Mouse (Mus musculus) midbrain, embryonic 11.5 days (tissue): Measurements from ENCODE around the gene Gpr55. TPM values are rescaled to one million over a fixed set of nuclear protein-coding genes. Genes with fewer than 3 reads are reported as not detected.

Experiments
- ATAC-seq: fragments of 200-750 bp; cut with Nextera tagmentation; 2 replicates; pipeline ENCODE4 v1.8.0; 2017; ENCODE audit warnings: moderate TSS enrichment, moderate library complexity; ENCODE audit not compliant: low FRiP score
- DNase-seq: peaks from one replicate; pipeline ENCODE4 v3.0.0; 2015; ENCODE audit warnings: low spot score; ENCODE audit errors: missing footprints
- H3K27ac ChIP-seq: fragments of 300-500 bp; sonication (generic); 2 replicates; pipeline ENCODE4 v1.5.1; 2014; ENCODE audit warnings: low read depth, low read length
- H3K27me3 ChIP-seq: fragments of 300-500 bp; sonication (generic); 2 replicates; pipeline ENCODE4 v1.6.1; 2014; ENCODE audit warnings: mild to moderate bottlenecking, low read length, moderate library complexity, mixed read lengths; ENCODE audit not compliant: control insufficient read depth, insufficient read depth
- H3K36me3 ChIP-seq: fragments of 300-500 bp; sonication (generic); 2 replicates; pipeline ENCODE4 v1.6.1; 2014; ENCODE audit warnings: mild to moderate bottlenecking, low read length, moderate library complexity, mixed read lengths; ENCODE audit not compliant: control insufficient read depth, insufficient read depth
- H3K4me1 ChIP-seq: fragments of 300-500 bp; sonication (generic); 2 replicates; pipeline ENCODE4 v1.6.1; 2014; ENCODE audit warnings: low read length; ENCODE audit not compliant: control insufficient read depth, insufficient read depth
- H3K4me2 ChIP-seq: fragments of 300-500 bp; sonication (generic); 2 replicates; pipeline ENCODE4 v1.6.1; 2014; ENCODE audit warnings: mild to moderate bottlenecking, moderate library complexity
- H3K4me3 ChIP-seq: fragments of 300-500 bp; sonication (generic); 2 replicates; pipeline ENCODE4 v1.5.1; 2014; ENCODE audit warnings: low read depth, low read length
- H3K9ac ChIP-seq: fragments of 300-500 bp; sonication (generic); 2 replicates; pipeline ENCODE4 v1.6.1; 2014; ENCODE audit warnings: low read length
- H3K9me3 ChIP-seq: fragments of 300-500 bp; sonication (generic); 2 replicates; pipeline ENCODE4 v1.6.1; 2016; ENCODE audit warnings: low read length; ENCODE audit not compliant: control insufficient read depth
- WGBS: fragments of 180-500 bp; shearing (Covaris S2); extraction: QIAGEN DNeasy Blood & Tissue Kit; methylation state at CpG from one replicate; pipeline ENCODE4 v1.1.7; 2014; 5-methylcytosine and 5-hydroxymethylcytosine counted together
- polyA plus RNA-seq: library from polyadenylated mRNA; unstranded; fragments of >200 nt; fragmentation: Nextera tagmentation; extraction: Ambion mirVana; gene quantifications from 2 replicates; pipeline ENCODE4 v1.2.1, GENCODE M21; 2014

Gpr55 gene
- polyA plus RNA-seq: not detected in 2 replicates

DNA sequence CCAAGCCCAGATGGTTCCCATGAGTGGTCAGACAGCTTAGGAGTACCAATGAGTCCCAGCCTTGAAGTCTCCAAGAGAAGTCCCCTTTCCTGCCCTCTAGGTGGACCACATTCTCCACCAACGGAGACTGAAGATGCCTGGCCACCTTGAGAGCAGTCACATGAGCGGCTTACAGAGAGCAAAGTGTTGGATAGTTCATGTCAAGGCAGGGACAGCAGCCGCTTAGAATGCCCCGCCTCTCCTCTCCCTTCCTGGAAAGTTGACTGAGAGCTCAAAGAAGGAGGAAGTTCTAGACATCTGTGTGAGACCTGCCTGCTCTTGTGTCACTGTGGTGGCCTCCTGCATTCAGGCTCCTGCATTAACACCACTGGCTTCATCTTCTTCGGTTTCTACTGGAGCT, at the start of gene Gpr55:
Gene Gpr55, minus strand, starts transcription at position 135 of the 400 bp plus-strand sequence.
- no peaks in the 10 kb centered on the region for H3K9me3 ChIP-seq
- no peak within 1 kb of the TSS for H3K9ac ChIP-seq
- no peak within 1 kb of the TSS for H3K4me2 ChIP-seq
- H3K27me3 ChIP-seq: no peaks in the 10 kb centered on the region
- H3K4me3 ChIP-seq: no peak within 1 kb of the TSS
- ATAC-seq (no peak), DNase-seq (no peak)
- no peaks in the 10 kb centered on the region for H3K4me1 ChIP-seq
- no peak within 1 kb of the TSS for H3K27ac ChIP-seq
- WGBS: 81% methylated on average over 5 of the region's 5 CpGs
- H3K36me3 ChIP-seq: no peaks in the 10 kb centered on the region

DNA sequence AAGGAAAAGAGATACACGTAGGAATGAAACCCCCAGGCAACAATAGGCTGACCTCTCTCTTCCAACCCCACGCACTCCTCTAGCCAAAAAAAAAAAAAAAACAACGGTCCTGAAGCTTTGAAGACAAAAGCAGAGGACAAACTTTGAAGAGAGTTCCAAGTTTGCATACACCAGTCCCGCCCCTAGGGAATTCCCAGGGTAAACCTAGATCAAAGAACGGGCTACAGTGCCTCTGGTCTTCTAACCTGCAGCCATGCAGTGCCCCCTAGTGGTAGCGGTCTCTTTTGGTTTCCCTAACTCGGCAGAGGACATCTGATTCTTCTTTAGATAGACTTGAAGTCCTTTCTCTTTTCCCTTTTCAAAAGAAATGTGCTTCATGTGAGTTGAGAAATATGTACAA, 47.0 kb upstream of the Gpr55 start:
- H3K27me3 ChIP-seq: no peaks in the 10 kb centered on the region
- H3K4me3 ChIP-seq: no peak overlapping the region
- 1% methylated on average over 7 of the region's 7 CpGs for WGBS
- ATAC-seq (peak; percentile 81; the same call in 1 of the 2 replicates), DNase-seq (peak; percentile 96)
- H3K9ac ChIP-seq: no peak overlapping the region
- no peaks in the 10 kb centered on the region for H3K9me3 ChIP-seq
- no peak overlapping the region for H3K27ac ChIP-seq
- H3K4me2 ChIP-seq: no peak overlapping the region
- no peaks in the 10 kb centered on the region for H3K36me3 ChIP-seq
- no peaks in the 10 kb centered on the region for H3K4me1 ChIP-seq

DNA sequence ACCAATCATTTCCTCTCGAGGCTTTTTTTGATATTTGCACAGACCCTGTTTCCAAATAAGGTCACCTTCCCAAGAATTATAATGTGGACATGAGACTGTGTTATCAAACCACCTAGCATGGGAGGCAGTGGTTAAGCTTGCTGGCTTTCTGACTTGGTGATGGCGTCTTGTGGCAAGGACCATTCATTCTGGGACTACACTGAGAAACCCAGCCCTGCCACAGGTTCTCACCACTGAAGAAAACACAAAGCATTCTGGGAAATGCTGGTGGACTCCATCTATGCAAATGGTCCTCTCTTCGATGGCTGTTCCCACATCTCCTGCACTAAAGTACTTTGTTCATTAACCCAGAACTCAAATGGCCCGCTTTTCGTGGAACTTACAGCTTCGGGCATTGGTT, 45.2 kb upstream of the Gpr55 start:
- ATAC-seq: no peak
- H3K36me3 ChIP-seq: no peaks in the 10 kb centered on the region

DNA sequence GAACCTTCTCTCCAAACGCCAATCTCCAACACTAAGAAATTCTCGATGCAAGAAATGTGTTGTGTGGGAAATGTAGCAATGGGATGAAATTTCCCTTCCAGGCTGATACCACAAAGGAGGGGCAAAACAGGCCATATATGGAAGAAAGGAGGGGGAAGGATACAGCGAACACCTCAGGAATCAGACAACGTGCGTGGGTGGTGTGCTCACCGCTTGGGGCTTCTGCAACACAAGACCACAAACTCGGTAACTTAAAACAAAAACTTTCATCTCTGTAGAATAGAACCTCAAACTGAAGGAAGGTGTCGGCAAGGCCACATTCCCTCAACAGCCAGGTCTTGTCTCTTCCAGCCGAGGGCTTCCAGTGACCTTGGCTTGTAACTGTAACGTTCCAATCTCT, 44.7 kb upstream of the Gpr55 start:
- Histone ChIP-seq H3K36me3 (no peaks in the 10 kb centered on the region), H3K27ac (no peak overlapping the region), H3K27me3 (no peaks in the 10 kb centered on the region), H3K4me3 (no peak overlapping the region), H3K9ac (no peak overlapping the region), H3K4me2 (no peak overlapping the region), H3K4me1 (no peaks in the 10 kb centered on the region), H3K9me3 (no peaks in the 10 kb centered on the region)
- ATAC-seq (no peak), DNase-seq (no peak)
- WGBS: 89% methylated on average over 10 of the region's 10 CpGs

More for the DNA sequence above, 45.2 kb upstream of the Gpr55 start:
- H3K4me2 ChIP-seq: no peak overlapping the region
- no peaks in the 10 kb centered on the region for H3K9me3 ChIP-seq
- no peaks in the 10 kb centered on the region for H3K4me1 ChIP-seq
- H3K9ac ChIP-seq: no peak overlapping the region
- 87% methylated on average over 6 of the region's 6 CpGs for WGBS
- no peaks in the 10 kb centered on the region for H3K27me3 ChIP-seq
- no peak overlapping the region for H3K27ac ChIP-seq
- H3K4me3 ChIP-seq: no peak overlapping the region
- no peak for DNase-seq

DNA sequence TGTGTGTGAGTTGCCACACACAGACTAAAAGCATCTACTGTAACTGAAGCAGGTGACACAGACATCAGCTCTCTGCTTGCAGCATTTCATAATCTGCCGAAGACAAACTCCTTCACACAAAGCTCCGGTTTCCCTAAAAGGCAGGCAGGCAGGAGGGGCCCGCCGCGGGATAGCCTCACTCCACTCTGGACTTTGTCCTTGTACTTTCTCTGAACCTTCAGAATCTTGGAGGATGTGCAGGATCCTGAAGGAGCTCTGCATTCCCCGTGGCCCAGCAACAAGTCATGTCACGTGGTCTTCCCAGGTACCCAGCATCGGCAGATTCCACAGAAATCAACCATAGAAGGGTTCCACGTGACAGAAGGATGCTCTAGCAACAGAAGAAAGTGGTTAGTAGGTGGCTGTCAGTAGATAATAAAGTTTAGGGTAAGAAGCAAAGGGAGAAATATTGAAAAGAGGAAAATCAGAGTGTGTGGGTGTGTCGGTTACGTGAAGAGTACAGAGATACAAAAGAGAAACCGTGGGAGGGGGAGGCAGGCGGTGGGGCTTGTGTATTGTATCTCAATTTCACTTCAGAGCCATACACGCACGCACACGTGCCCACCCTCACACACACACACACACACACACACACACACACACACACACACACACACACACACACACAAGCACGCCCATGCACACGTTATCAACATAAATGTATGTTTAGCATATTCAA, 39.2 kb upstream of the Gpr55 start:
- H3K4me3 ChIP-seq: no peak overlapping the region
- DNase-seq (no peak), ATAC-seq (no peak)
- no peaks in the 10 kb centered on the region for H3K27me3 ChIP-seq
- H3K4me1 ChIP-seq: no peaks in the 10 kb centered on the region
- H3K9ac ChIP-seq: no peak overlapping the region
- H3K36me3 ChIP-seq: no peaks in the 10 kb centered on the region
- 90% methylated on average over 18 of the region's 18 CpGs for WGBS
- no peak overlapping the region for H3K4me2 ChIP-seq
- no peak overlapping the region for H3K27ac ChIP-seq
- H3K9me3 ChIP-seq: no peaks in the 10 kb centered on the region

DNA sequence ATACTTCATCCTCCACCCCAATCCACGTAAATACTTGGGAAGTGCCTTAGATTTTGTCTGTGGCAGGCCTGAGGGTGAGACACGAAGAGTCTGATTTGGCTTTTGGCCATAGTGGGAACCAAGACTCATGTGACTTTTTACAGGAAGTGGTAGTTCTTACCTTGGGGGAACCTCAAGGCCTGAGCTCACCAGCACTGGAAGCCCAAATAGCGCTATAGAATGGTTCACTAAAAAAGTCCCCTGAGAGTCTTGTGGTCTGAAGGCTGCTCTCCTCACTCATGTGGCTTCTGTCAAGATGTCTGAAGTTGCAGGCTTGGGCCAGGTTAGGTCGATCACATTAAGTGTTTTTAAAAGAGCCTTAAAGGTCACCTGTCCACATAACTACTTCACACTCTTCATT, 37.2 kb upstream of the Gpr55 start:
- Histone ChIP-seq H3K9ac (no peak overlapping the region), H3K27ac (no peak overlapping the region), H3K4me2 (no peak overlapping the region), H3K4me1 (no peaks in the 10 kb centered on the region), H3K9me3 (no peaks in the 10 kb centered on the region), H3K36me3 (no peaks in the 10 kb centered on the region), H3K4me3 (no peak overlapping the region), H3K27me3 (no peaks in the 10 kb centered on the region)
- ATAC-seq: no peak
- WGBS: 86% methylated on average over 4 of the region's 4 CpGs
- no peak for DNase-seq

DNA sequence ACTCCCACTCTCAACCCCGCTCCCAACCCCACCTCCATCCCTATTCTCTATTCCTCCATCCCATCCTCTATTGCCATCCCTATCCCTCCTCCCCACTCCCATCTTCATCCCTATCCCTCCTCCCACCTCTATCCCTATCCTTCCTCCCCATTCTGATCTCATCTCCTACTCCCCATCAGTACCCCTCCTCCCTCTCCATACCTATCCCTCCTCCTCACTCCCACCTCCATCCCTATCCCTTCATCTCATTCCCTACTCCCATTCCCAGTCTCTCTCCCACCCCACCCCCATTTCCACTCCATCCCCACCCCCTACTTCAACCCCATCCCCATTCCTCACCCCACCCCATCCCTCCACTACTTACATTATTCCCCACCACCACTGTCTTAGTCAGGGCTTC, 36.4 kb upstream of the Gpr55 start:
- WGBS: 100% methylated on average over 1 of the region's 1 CpGs
- Histone ChIP-seq H3K27me3 (no peaks in the 10 kb centered on the region), H3K9me3 (no peaks in the 10 kb centered on the region), H3K4me3 (no peak overlapping the region), H3K4me2 (no peak overlapping the region), H3K9ac (no peak overlapping the region), H3K36me3 (no peaks in the 10 kb centered on the region), H3K4me1 (no peaks in the 10 kb centered on the region), H3K27ac (no peak overlapping the region)
- ATAC-seq: no peak
- no peak for DNase-seq

DNA sequence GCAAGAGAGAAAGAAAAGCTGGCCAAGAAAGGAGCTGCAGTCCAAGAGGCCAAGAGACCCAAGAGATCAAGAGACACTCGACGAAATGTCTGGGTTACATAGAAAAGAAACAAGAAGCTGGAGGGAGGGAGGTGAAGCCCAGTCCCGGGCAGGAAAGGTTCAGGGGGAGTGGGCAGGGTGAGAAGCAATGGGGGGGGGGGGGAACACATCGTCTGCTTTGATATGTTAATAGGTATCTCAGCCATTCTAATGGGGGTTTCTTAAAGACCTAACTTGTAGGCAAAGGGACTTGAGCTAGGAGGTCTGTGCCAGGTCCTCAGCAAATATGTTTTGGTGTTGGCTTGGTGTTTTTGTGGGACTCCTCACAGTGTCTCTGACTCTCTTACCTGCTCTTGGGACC, 32.7 kb upstream of the Gpr55 start:
- DNase-seq (no peak), ATAC-seq (no peak)
- H3K36me3 ChIP-seq: no peaks in the 10 kb centered on the region
- H3K9me3 ChIP-seq: no peaks in the 10 kb centered on the region
- WGBS: 57% methylated on average over 4 of the region's 4 CpGs
- H3K4me2 ChIP-seq: no peak overlapping the region
- no peak overlapping the region for H3K4me3 ChIP-seq
- no peaks in the 10 kb centered on the region for H3K4me1 ChIP-seq
- H3K27ac ChIP-seq: no peak overlapping the region
- H3K9ac ChIP-seq: no peak overlapping the region
- no peaks in the 10 kb centered on the region for H3K27me3 ChIP-seq

DNA sequence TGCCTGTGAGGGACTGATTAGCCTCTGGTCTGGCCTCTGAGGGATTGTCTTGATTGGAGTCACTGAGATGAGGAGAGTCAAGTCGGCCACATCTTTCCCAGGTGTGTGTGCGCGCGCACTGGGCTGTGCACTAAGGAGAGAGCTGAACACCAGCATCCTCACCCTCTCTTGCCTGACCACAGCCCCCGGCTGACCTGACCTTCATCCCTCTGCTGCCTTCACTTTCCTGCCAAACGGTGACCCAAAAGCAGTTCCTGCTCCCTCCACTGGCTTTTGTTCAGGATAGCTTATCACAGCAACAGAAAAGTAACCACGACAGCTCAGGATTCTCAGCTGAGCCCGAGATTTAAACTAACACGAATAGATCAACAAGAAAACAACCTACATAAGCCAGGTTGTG, 31.4 kb upstream of the Gpr55 start:
- no peaks in the 10 kb centered on the region for H3K9me3 ChIP-seq
- H3K4me2 ChIP-seq: no peak overlapping the region
- no peaks in the 10 kb centered on the region for H3K4me1 ChIP-seq
- no peaks in the 10 kb centered on the region for H3K36me3 ChIP-seq
- H3K27ac ChIP-seq: no peak overlapping the region
- H3K9ac ChIP-seq: no peak overlapping the region
- no peak for DNase-seq
- WGBS: 81% methylated on average over 9 of the region's 9 CpGs
- ATAC-seq: no peak
- H3K4me3 ChIP-seq: no peak overlapping the region
- H3K27me3 ChIP-seq: no peaks in the 10 kb centered on the region
